Mouse (Mus musculus) forebrain, embryonic 13.5 days (tissue): ENCODE data around the gene Ank2. TPM values are rescaled to one million over a fixed set of nuclear protein-coding genes. Genes with fewer than 3 reads are reported as not detected.
A peak's percentile ranks its signal among the peaks of the same experiment; 100 is the strongest.

Experiments
- ATAC-seq: fragments of 200-750 bp; cut with Nextera tagmentation; 2 replicates; pipeline ENCODE4 v1.8.0; 2017
- H3K27ac ChIP-seq: fragments of 300-500 bp; sonication (generic); 2 replicates; pipeline ENCODE4 v1.5.1; 2015; ENCODE audit warnings: inconsistent platforms, mild to moderate bottlenecking, moderate library complexity
- H3K27me3 ChIP-seq: fragments of 300-500 bp; sonication (generic); 2 replicates; pipeline ENCODE4 v1.6.1; 2015; ENCODE audit warnings: mild to moderate bottlenecking, inconsistent platforms
- H3K36me3 ChIP-seq: fragments of 300-500 bp; sonication (generic); 2 replicates; pipeline ENCODE4 v1.6.1; 2015; ENCODE audit warnings: mild to moderate bottlenecking, inconsistent platforms; ENCODE audit not compliant: poor library complexity, severe bottlenecking
- H3K4me1 ChIP-seq: fragments of 300-500 bp; sonication (generic); 2 replicates; pipeline ENCODE4 v1.6.1; 2015; ENCODE audit warnings: inconsistent platforms
- H3K4me2 ChIP-seq: fragments of 300-500 bp; sonication (generic); 2 replicates; pipeline ENCODE4 v1.6.1; 2015; ENCODE audit warnings: inconsistent platforms, mild to moderate bottlenecking, moderate library complexity
- H3K4me3 ChIP-seq: fragments of 300-500 bp; sonication (generic); 2 replicates; pipeline ENCODE4 v1.5.1; 2015; ENCODE audit warnings: mild to moderate bottlenecking, inconsistent platforms
- H3K9ac ChIP-seq: fragments of 300-500 bp; sonication (generic); 2 replicates; pipeline ENCODE4 v1.6.1; 2015; ENCODE audit warnings: mild to moderate bottlenecking, inconsistent platforms
- H3K9me3 ChIP-seq: fragments of 300-500 bp; sonication (generic); replicated peaks from 2 replicates; pipeline ENCODE4 v1.6.1; 2016; ENCODE audit warnings: inconsistent platforms
- WGBS: fragments of 180-500 bp; shearing (Covaris S2); methylation state at CpG from one replicate; pipeline ENCODE4 v1.1.7; 2015; 5-methylcytosine and 5-hydroxymethylcytosine counted together
- polyA plus RNA-seq: library from polyadenylated mRNA; unstranded; fragments of >200 nt; fragmentation: Nextera tagmentation; extraction: Ambion mirVana; gene quantifications from 2 replicates; pipeline ENCODE4 v1.2.1, GENCODE M21; 2015

Gene Ank2
- polyA plus RNA-seq, 1 experiment from 2014 or later = 125 TPM

DNA sequence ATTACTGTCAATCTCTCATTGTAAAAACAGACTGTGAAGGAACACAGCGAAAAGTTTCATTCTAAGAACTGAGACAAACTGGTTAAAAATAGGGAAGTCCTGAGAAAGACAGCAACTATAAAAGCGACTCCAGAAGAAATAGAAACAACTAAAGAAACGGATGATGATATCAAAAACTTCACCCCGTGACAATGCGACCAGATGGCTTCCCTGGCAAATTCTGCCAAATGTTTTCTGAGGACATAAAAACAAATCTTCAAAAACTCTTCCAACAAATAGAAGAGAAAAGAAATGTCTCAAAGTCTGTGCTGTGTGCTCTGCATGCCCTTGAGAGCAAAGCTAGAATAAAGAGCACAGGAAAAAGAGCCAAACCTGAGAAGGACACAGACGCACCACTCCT lies 129.6 kb downstream of the Ank2 start:
- Histone ChIP-seq H3K9ac (no peak overlapping the region), H3K4me2 (no peak overlapping the region), H3K4me1 (0 out of 2 replicates have a peak, but pooled peaks cover 4% of the 10 kb centered on the region), H3K36me3 (no peaks in the 10 kb centered on the region), H3K4me3 (no peak overlapping the region), H3K27ac (no peak overlapping the region), H3K9me3 (no peaks in the 10 kb centered on the region), H3K27me3 (no peaks in the 10 kb centered on the region)
- WGBS = 82% methylated on average over 6 of the region's 6 CpGs
- no peak for ATAC-seq

DNA sequence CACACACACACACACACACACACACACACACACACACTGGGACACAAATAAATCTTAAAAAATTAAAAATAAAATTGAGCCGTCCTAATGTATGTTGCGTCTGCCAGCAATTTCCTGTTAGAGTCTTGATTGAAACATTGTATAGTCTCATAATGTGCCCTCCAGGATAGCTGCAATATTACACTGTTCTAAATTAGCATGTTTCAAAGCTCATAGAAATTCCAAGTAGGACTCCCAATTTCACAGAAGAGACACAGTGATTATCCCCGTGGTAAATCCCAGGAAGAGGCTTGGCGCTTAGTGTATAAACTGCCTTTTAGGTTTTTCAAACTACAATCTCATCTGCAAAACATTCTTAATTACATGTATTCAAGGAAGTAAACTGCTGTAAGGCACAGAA lies 131.7 kb downstream of the Ank2 start:
- H3K27me3 ChIP-seq = no peaks in the 10 kb centered on the region
- WGBS = 76% methylated on average over 4 of the region's 4 CpGs

DNA sequence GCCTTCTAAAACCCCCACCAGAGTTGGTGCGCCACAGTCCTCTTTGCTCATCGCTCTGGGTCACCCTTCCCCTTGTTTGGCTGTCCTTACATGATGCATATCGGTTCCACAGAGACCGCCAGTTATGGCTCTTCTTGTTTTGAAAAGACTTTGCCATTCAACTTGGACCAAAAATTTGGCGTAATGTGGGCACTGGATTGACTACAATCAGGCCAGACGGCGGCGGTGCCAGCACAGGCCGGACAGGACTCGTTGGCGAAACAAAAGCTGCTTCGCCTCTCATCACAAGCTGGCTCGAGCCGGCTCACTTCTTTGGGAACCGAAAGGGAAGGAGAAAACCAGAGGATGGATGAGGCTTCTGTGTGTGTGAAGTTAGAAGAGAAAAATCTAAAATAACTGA lies 135.6 kb downstream of the Ank2 start:
- no peaks in the 10 kb centered on the region for H3K9me3 ChIP-seq
- H3K27ac ChIP-seq = no peak overlapping the region
- H3K36me3 ChIP-seq = no peaks in the 10 kb centered on the region
- no peak overlapping the region for H3K4me3 ChIP-seq
- H3K9ac ChIP-seq = no peak overlapping the region
- no peak overlapping the region for H3K4me2 ChIP-seq
- peaks cover 12% of the 10 kb centered on the region for H3K4me1 ChIP-seq
- H3K27me3 ChIP-seq = no peaks in the 10 kb centered on the region
- ATAC-seq = no peak
- WGBS = 85% methylated on average over 15 of the region's 15 CpGs

More for the DNA sequence above, 131.7 kb downstream of the Ank2 start:
- Histone ChIP-seq H3K4me1 (0 out of 2 replicates have a peak, but pooled peaks cover 4% of the 10 kb centered on the region), H3K27ac (no peak overlapping the region), H3K4me2 (no peak overlapping the region), H3K9ac (no peak overlapping the region), H3K9me3 (no peaks in the 10 kb centered on the region), H3K4me3 (no peak overlapping the region), H3K36me3 (no peaks in the 10 kb centered on the region)
- ATAC-seq = no peak

DNA sequence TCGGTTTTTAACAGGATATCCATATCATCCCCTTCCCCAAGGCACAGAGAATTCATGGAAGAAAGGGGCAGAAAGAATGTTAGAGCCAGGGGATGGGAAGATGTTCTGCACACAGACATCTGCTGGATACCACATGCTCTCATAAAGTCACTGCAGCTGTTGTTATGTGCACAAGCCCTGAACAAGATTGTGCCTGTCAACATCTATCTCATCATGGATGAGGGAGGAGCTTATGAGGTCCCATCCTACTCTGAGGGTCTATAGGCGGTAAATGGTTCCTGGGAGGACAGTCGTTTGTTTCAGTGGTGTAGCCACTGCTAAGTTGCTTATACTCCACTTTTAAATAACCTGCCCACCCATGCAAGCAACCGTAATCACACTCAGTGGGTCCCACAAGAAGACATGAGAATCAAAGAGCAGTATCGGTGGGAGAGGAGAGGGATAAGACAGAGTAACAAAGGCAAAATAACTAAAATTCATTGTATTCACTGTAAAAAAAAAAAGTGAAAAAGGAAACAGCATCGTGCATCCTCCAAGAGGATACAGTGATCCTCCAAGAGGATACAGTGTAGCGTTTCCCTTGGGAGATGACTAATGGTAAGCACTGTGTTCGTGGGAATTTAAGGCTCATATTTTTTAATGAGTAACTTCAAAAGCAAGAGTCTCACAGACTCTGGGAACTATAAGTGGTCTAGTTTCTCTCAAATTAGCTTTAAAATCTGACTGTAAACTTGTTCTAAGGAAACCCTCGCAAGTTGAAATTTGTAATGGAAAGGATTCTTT lies 136.3 kb downstream of the Ank2 start:
- Histone ChIP-seq H3K27me3 (no peaks in the 10 kb centered on the region), H3K27ac (no peak overlapping the region), H3K9me3 (no peaks in the 10 kb centered on the region), H3K9ac (no peak overlapping the region), H3K4me2 (no peak overlapping the region), H3K36me3 (no peaks in the 10 kb centered on the region), H3K4me3 (no peak overlapping the region), H3K4me1 (peaks cover 10% of the 10 kb centered on the region)
- 0 out of 2 replicates have a peak, but pooled peaks have one; percentile 19 for ATAC-seq
- 90% methylated on average over 9 of the region's 9 CpGs for WGBS

DNA sequence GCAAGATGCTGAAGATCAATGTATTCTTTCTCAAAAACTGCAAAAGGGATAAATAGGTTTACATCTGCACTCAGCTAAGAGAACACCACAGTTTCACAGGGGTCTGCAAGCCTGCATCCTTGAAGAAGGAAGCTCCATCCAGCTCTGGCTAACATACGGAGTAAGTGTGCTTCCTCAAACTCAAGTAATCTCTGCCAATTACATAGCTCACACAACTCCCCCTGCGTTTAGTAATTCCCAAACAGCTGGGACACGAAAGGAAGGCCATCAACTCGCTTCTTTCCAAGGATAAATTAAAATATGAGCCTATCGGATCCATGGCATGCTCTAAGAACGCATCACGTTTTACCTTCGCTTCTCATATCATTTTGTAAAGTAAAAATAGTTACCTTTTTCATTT lies 137.3 kb downstream of the Ank2 start:
- Histone ChIP-seq H3K27me3 (no peaks in the 10 kb centered on the region), H3K9ac (0 out of 2 replicates have a peak overlapping the region, but pooled peaks have one; percentile 12), H3K4me2 (no peak overlapping the region), H3K4me3 (no peak overlapping the region), H3K9me3 (no peaks in the 10 kb centered on the region), H3K4me1 (peaks cover 10% of the 10 kb centered on the region), H3K36me3 (no peaks in the 10 kb centered on the region), H3K27ac (no peak overlapping the region)
- ATAC-seq = no peak
- 68% methylated on average over 8 of the region's 8 CpGs for WGBS

DNA sequence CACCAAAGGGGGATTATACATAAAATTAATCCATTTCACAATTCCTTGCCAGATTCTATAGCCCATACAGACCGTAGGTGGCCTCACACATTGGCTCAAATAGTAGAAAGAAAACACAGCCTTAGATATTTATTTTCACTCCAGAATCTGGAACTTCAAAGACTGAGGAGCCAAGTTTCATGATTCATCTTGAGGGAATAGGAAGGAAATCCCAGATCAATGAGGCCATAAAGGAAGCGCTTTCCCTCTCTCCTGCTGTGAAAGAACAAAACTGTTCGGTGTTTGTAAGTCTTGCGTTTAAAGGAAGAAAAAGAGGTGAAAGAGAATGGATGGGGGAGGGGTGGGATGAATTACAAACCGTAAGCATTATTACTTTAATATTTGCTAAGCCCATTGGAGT lies 137.8 kb downstream of the Ank2 start:
- H3K9me3 ChIP-seq = no peaks in the 10 kb centered on the region
- no peak overlapping the region for H3K4me3 ChIP-seq
- 22% methylated on average over 5 of the region's 5 CpGs for WGBS
- no peaks in the 10 kb centered on the region for H3K36me3 ChIP-seq
- H3K4me2 ChIP-seq = no peak overlapping the region
- 0 out of 2 replicates have a peak overlapping the region, but pooled peaks have one; percentile 12 for H3K9ac ChIP-seq
- ATAC-seq = no peak
- no peaks in the 10 kb centered on the region for H3K27me3 ChIP-seq
- no peak overlapping the region for H3K27ac ChIP-seq
- peaks cover 10% of the 10 kb centered on the region for H3K4me1 ChIP-seq

DNA sequence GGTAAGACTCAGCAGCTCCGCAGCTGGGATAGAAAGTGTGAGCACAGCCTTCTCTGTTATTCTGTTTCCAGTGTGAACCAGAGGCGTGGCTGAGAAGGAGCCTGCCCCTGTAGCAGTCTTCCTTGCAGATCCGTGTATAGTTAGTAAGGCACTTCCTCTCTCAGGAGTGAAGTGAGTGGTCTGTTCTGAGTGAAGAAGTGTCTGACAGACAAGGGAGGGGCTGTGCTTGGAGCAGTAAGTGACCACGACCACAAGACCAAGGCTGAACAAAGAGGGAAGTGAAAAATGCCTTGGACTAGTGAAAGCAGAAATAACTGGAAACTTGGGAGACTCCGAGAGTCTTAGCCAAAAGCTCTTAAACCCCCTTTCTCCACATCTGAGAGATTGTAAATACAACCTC lies 143.9 kb downstream of the Ank2 start:
- no peaks in the 10 kb centered on the region for H3K27me3 ChIP-seq
- peaks cover 9% of the 10 kb centered on the region; the same call in 1 of the 2 replicates for H3K4me1 ChIP-seq
- no peaks in the 10 kb centered on the region for H3K9me3 ChIP-seq
- H3K9ac ChIP-seq = no peak overlapping the region
- no peak overlapping the region for H3K4me3 ChIP-seq
- H3K27ac ChIP-seq = no peak overlapping the region; the same call in 1 of the 2 replicates
- H3K4me2 ChIP-seq = no peak overlapping the region
- no peaks in the 10 kb centered on the region for H3K36me3 ChIP-seq
- no peak for ATAC-seq
- WGBS = 49% methylated on average over 5 of the region's 5 CpGs

DNA sequence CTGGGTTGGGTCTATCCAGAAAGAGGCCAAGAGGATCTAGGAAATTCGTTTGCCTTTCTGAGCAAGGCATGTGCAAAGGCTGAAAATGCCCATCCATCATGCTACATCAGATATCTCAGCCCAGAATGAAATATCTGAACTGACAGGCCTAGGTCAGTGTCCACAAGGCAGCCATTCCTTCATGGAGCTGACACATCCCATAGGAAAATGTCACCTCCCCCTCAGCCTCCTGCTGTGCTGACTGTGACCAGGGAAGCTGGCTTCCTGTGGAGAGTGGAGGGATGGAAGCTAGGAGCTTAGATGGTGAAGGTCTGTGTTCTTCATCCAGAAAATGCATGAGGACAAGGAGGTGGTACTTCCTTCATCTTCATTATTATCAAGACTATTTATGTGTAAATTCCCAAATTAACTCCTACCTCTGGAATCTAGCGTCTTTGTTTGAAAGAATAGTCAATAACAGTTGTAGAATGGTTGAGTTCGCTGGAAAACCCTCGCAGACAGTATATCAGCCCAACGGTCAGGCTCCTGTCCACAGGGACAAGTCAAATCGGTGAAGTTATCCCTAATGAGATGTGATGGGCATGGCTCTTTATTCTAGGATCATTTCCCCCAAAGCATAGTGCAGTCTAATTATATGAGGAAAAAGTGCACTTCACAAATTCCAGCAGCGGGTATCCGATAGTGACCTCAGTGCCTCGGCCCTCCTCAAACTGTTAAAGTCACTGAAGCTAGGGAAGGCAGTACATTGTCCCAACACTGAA lies 148.4 kb downstream of the Ank2 start:
- WGBS = 88% methylated on average over 9 of the region's 9 CpGs
- Histone ChIP-seq H3K27ac (no peak overlapping the region), H3K9me3 (no peaks in the 10 kb centered on the region), H3K4me3 (no peak overlapping the region), H3K36me3 (no peaks in the 10 kb centered on the region), H3K4me1 (peaks cover 8% of the 10 kb centered on the region; the same call in 1 of the 2 replicates), H3K27me3 (no peaks in the 10 kb centered on the region), H3K4me2 (no peak overlapping the region), H3K9ac (no peak overlapping the region)
- ATAC-seq = no peak

DNA sequence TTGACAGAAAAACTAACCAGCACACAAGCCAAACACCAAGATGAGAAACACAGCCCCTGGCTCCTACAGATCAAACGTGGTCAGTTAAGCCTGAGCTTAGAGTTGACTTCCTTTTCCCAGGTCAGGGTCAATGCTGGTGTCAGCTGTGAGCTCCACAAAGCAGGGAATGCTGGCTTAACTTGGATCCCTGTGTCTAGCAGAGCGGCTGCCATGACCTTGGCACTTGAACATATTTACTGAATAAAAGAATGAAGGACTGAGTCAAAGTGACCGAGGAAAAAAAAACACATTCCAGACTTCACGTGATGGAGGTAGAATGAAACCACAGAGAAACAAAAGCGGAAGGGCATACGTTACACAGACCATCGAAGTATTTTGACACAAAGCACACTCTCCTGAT lies 150.2 kb downstream of the Ank2 start:
- H3K9me3 ChIP-seq = no peaks in the 10 kb centered on the region
- WGBS = 82% methylated on average over 7 of the region's 7 CpGs
- ATAC-seq = no peak

DNA sequence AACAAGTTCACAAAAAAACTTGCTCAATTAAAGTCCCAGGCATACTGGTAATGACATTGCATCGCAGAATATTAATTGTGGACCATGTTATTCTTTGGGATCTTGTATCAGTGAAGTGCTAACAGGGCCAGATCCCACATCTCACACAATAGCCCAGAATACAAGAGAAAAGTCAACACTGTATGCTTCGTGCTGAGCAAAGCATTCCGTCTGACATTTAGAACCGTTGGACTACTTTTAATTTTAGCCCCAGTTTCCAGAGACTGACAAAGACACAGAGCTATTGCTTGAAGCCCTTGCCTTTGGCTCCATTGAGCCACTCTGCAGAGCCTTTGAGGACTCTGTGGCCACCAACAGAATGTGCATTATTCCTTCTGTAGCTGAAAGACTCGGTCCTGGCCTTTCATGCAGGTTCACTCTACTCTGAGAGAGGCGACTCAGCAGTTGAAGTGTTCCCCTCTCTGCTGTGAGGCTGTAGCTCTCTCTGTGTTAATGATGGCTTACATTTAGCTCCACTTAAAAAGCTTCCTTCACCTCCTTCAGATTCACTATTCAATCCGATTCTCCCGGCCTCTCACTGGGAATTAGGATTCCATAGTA lies 153.2 kb downstream of the Ank2 start:
- Histone ChIP-seq H3K27me3 (no peaks in the 10 kb centered on the region), H3K9me3 (no peaks in the 10 kb centered on the region), H3K4me1 (peaks cover 3% of the 10 kb centered on the region; the same call in 1 of the 2 replicates), H3K9ac (0 out of 2 replicates have a peak overlapping the region, but pooled peaks have one; percentile 5), H3K27ac (no peak overlapping the region), H3K4me2 (no peak overlapping the region), H3K4me3 (no peak overlapping the region), H3K36me3 (no peaks in the 10 kb centered on the region)
- ATAC-seq = peak; percentile 61; the same call in 1 of the 2 replicates
- 42% methylated on average over 8 of the region's 8 CpGs for WGBS

More for the DNA sequence above, 150.2 kb downstream of the Ank2 start:
- H3K4me2 ChIP-seq = no peak overlapping the region
- H3K4me1 ChIP-seq = 0 out of 2 replicates have a peak, but pooled peaks cover 3% of the 10 kb centered on the region
- H3K27ac ChIP-seq = no peak overlapping the region
- H3K36me3 ChIP-seq = no peaks in the 10 kb centered on the region
- no peaks in the 10 kb centered on the region for H3K27me3 ChIP-seq
- no peak overlapping the region for H3K9ac ChIP-seq
- no peak overlapping the region for H3K4me3 ChIP-seq

DNA sequence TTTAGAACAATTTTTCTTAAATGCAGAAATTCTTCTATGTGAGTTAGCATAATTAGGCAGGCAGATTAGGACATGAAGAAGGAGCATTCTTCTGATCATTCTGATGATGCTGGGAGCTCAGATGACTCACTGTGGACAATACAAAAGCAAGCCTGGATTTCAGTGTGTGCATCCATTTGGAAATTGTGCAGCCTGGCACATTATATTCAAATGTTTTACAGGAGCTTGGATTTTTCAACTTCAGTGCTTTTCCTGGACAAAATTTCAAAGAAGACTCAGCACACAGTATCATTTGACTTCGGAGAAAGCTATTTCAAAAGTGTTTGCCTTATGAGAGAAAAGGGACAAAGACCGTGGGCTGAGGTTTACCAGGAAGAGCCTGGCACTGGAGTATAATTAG lies 157.8 kb downstream of the Ank2 start:
- H3K4me1 ChIP-seq = no peaks in the 10 kb centered on the region; the same call in 1 of the 2 replicates
- no peaks in the 10 kb centered on the region; the same call in 1 of the 2 replicates for H3K36me3 ChIP-seq
- 60% methylated on average over 2 of the region's 2 CpGs for WGBS
- no peak overlapping the region for H3K4me3 ChIP-seq
- no peak overlapping the region for H3K27ac ChIP-seq
- H3K4me2 ChIP-seq = no peak overlapping the region
- ATAC-seq = no peak
- H3K27me3 ChIP-seq = no peaks in the 10 kb centered on the region
- no peaks in the 10 kb centered on the region for H3K9me3 ChIP-seq
- H3K9ac ChIP-seq = no peak overlapping the region

DNA sequence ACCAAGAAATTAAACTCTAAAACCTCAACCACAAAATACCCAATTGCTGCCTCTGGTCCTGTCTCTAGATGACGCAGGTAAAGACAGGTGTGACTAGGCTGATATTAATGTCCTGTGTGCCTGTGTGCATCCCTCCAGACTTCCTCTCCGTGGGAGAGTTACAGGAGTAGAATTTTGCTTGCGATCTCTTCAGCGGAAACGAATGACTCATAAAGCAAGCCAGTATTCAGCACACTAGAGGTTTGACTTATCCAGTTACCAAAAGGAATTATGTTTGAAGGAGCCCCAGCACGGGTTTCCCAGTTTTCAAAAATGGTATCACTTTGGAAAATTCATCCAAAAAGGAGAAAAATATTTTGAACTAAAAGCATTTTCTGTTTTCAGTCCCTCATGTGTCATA lies 164.3 kb downstream of the Ank2 start:
- Histone ChIP-seq H3K36me3 (peaks cover 4% of the 10 kb centered on the region), H3K9me3 (no peaks in the 10 kb centered on the region), H3K4me2 (no peak overlapping the region), H3K4me1 (no peaks in the 10 kb centered on the region), H3K4me3 (no peak overlapping the region), H3K27ac (no peak overlapping the region), H3K27me3 (no peaks in the 10 kb centered on the region), H3K9ac (no peak overlapping the region)
- no peak for ATAC-seq
- 94% methylated on average over 6 of the region's 6 CpGs for WGBS
